Mouse (Mus musculus) liver, embryonic 14.5 days (tissue): Measurements from ENCODE around the gene Gm17018. TPM values are rescaled to one million over a fixed set of nuclear protein-coding genes. Genes with fewer than 3 reads are reported as not detected.

Experiments
- ATAC-seq: fragments of 200-750 bp; cut with Nextera tagmentation; 2 replicates; pipeline ENCODE4 v1.8.0; 2017; ENCODE audit warnings: moderate number of reproducible peaks, mild to moderate bottlenecking, moderate library complexity; ENCODE audit not compliant: insufficient read depth
- DNase-seq, 3 experiments: peaks; one replicate each; pipeline ENCODE4 v3.0.0-alpha.2; 2012 to 2013; ENCODE audit warnings: low read depth in 3 of 3, low spot score in 3 of 3
- H3K27ac ChIP-seq: fragments of 300-500 bp; sonication (generic); 2 replicates; pipeline ENCODE4 v1.5.1; 2014; ENCODE audit warnings: moderate library complexity, mild to moderate bottlenecking, control low read depth, inconsistent platforms
- H3K27me3 ChIP-seq: fragments of 300-500 bp; sonication (generic); 2 replicates; pipeline ENCODE4 v1.6.1; 2014; ENCODE audit warnings: mild to moderate bottlenecking, low read length, moderate library complexity; ENCODE audit not compliant: control insufficient read depth, insufficient read depth
- H3K36me3 ChIP-seq: fragments of 300-500 bp; sonication (generic); replicated peaks from 2 replicates; pipeline ENCODE4 v1.6.1; 2014; ENCODE audit warnings: low read depth; ENCODE audit not compliant: control insufficient read depth, insufficient read depth
- H3K4me1 ChIP-seq, 2 experiments: fragments of 200-500 bp in 1 of 2; fragments of 300-500 bp in 1 of 2; sonication (generic) in 1 of 2; replicated peaks; 2 replicates each; pipeline ENCODE4 v1.6.1; 2012 to 2014; ENCODE audit warnings: antibody characterized with exemption in 1 of 2, inconsistent platforms in 1 of 2, low read length in 1 of 2; ENCODE audit not compliant: control insufficient read depth in 2 of 2, insufficient read depth in 2 of 2
- H3K4me2 ChIP-seq: fragments of 300-500 bp; sonication (generic); 2 replicates; pipeline ENCODE4 v1.6.1; 2014; ENCODE audit warnings: low read depth, mild to moderate bottlenecking, control low read depth, moderate library complexity
- H3K4me3 ChIP-seq, 2 experiments: fragments of 200-500 bp in 1 of 2; fragments of 300-500 bp in 1 of 2; sonication (generic) in 1 of 2; 2 replicates each; pipeline ENCODE4 v1.5.1; 2012 to 2014; ENCODE audit warnings: low read depth in 2 of 2, low read length in 2 of 2, mild to moderate bottlenecking in 2 of 2, control low read depth in 1 of 2, inconsistent platforms in 1 of 2, moderate library complexity in 1 of 2; ENCODE audit not compliant: insufficient read depth in 1 of 2
- H3K9ac ChIP-seq: fragments of 300-500 bp; sonication (generic); replicated peaks from 2 replicates; pipeline ENCODE4 v1.6.1; 2014; ENCODE audit warnings: mild to moderate bottlenecking, control low read depth, moderate library complexity
- H3K9me3 ChIP-seq: fragments of 300-500 bp; sonication (generic); 2 replicates; pipeline ENCODE4 v1.6.1; 2016; ENCODE audit warnings: low read length, mixed read lengths; ENCODE audit not compliant: control insufficient read depth
- CTCF ChIP-seq: IDR thresholded peaks from 2 replicates; pipeline ENCODE4 v1.5.1; 2016; ENCODE audit warnings: antibody characterized with exemption, low read depth, control low read depth
- EP300 ChIP-seq: IDR thresholded peaks from 2 replicates; pipeline ENCODE4 v1.6.1; 2016; ENCODE audit warnings: antibody characterized with exemption, low read depth
- WGBS: fragments of 180-500 bp; shearing (Covaris S2); extraction: QIAGEN DNeasy Blood & Tissue Kit; methylation state at CpG from one replicate; pipeline ENCODE4 v1.1.7; 2014; ENCODE audit not compliant: insufficient replicate concordance; 5-methylcytosine and 5-hydroxymethylcytosine counted together
- polyA plus RNA-seq, 2 experiments: library from polyadenylated mRNA; depleted of rRNA in 1 of 2; stranded (reverse) in 1 of 2; unstranded in 1 of 2; fragments of >200 nt; fragmentation: Nextera tagmentation in 1 of 2; extraction: Ambion mirVana in 1 of 2; gene quantifications; 2 replicates each; pipeline versions ENCODE4 v1.2.1 to v1.2.3; 2012 to 2014

The Gm17018 gene
- polyA plus RNA-seq, 2 experiments, result 7.5 to 15.5 TPM

GRCm38 (mm10) chr19:45606701-45607100 lies 46.3 kb downstream of the Gm17018 start:
- no peak for DNase-seq
- peaks cover 13 to 28% of the 10 kb centered on the region in 2 experiments for H3K4me1 ChIP-seq
- WGBS, result 87% methylated on average over 4 of the region's 4 CpGs

GRCm38 (mm10) chr19:45607479-45607878 lies 47.1 kb downstream of the Gm17018 start:
- TF ChIP-seq CTCF (no peak), EP300 (no peak)
- H3K27ac ChIP-seq, result no peak overlapping the region
- H3K9ac ChIP-seq, result no peak overlapping the region
- H3K27me3 ChIP-seq, result no peaks in the 10 kb centered on the region
- H3K4me2 ChIP-seq, result no peak overlapping the region
- peaks cover 8 to 20% of the 10 kb centered on the region in 2 experiments for H3K4me1 ChIP-seq
- ATAC-seq (no peak), DNase-seq (no peak)
- no peaks in the 10 kb centered on the region for H3K9me3 ChIP-seq
- no peak overlapping the region for H3K4me3 ChIP-seq
- 80% methylated on average over 7 of the region's 7 CpGs for WGBS
- H3K36me3 ChIP-seq, result no peaks in the 10 kb centered on the region

More at GRCm38 (mm10) chr19:45606701-45607100, 46.3 kb downstream of the Gm17018 start:
- no peak for TF ChIP-seq CTCF
- Histone ChIP-seq H3K27ac (no peak overlapping the region), H3K9ac (no peak overlapping the region), H3K9me3 (no peaks in the 10 kb centered on the region), H3K36me3 (no peaks in the 10 kb centered on the region), H3K4me2 (no peak overlapping the region), H3K4me3 (no peak overlapping the region), H3K27me3 (no peaks in the 10 kb centered on the region)
- ATAC-seq, result no peak

DNA sequence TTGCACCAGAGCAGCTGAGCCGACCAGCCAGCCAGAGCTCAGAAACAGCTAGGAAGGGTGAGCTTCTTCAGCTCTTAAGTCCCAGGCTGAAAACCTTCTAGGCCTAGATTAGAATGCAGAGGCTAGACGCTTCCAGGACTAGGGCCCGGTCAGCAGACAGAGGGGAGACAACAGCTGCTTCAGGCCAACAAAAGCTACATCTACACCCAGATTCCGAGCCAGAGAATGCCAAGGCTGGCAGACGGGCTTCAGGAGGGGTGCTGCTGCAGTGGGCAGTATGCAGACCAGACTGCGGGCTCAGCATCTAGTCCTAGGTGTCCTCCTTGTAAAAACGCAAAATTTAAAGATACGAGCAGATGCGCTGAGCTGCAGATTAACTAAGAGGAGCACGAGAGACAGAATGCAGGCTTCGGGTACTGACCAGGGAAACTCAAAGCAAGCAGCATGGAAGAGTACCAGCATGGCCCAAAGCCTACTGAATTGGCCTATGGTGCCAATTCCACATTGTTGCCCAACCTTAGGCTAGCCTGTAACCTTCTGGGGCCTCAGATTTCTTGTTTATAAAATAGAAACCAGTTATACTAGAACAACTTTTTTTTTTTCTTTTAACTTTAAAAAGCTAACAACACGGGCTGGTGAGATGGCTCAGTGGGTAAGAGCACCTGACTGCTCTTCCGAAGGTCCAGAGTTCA lies 48.4 kb downstream of the Gm17018 start:
- ATAC-seq (no peak), DNase-seq (no peak)
- Histone ChIP-seq H3K4me1 (peaks cover 0 to 10% of the 10 kb centered on the region in 2 experiments; a peak in 2 of 4 replicates), H3K9ac (no peak overlapping the region), H3K36me3 (no peaks in the 10 kb centered on the region), H3K27me3 (no peaks in the 10 kb centered on the region), H3K4me2 (no peak overlapping the region), H3K27ac (no peak overlapping the region), H3K9me3 (no peaks in the 10 kb centered on the region), H3K4me3 (no peak overlapping the region)
- 82% methylated on average over 13 of the region's 13 CpGs for WGBS
- TF ChIP-seq EP300 (no peak), CTCF (no peak)

GRCm38 (mm10) chr19:45610823-45611222 lies 50.4 kb downstream of the Gm17018 start:
- Histone ChIP-seq H3K4me3 (no peak overlapping the region), H3K36me3 (no peaks in the 10 kb centered on the region), H3K4me1 (peaks cover 0 to 3% of the 10 kb centered on the region in 2 experiments; a peak in 3 of 4 replicates), H3K9me3 (no peaks in the 10 kb centered on the region), H3K4me2 (no peak overlapping the region), H3K9ac (no peak overlapping the region), H3K27me3 (no peaks in the 10 kb centered on the region), H3K27ac (no peak overlapping the region)
- TF ChIP-seq EP300 (no peak), CTCF (no peak)
- ATAC-seq (no peak), DNase-seq (no peak)
- WGBS, result 70% methylated on average over 5 of the region's 5 CpGs

DNA sequence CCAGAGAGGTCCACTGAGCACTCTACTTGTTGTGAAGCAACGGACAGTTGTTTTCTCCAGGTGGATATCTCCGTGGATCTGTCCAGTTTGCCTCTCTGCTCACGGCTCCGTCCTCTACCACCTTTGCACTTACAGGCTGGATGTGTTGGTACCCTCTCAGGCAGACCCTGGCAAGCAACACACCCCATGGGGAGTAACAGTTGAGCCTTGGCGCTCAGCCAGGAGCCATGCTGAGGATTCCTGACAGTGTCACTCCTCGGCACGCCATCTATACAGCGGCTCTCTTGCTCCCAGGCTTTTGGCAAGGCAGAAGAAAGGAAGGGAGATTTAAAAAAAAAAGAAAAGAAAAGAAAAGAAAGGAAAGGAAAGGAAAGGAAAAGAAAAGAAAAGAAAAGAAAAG lies 54.0 kb downstream of the Gm17018 start:
- H3K36me3 ChIP-seq, result no peaks in the 10 kb centered on the region
- no peak overlapping the region for H3K4me3 ChIP-seq
- TF ChIP-seq EP300, result no peak
- TF ChIP-seq CTCF, result no peak
- H3K4me2 ChIP-seq, result no peak overlapping the region
- no peak for DNase-seq
- no peak overlapping the region for H3K27ac ChIP-seq
- no peaks in the 10 kb centered on the region for H3K27me3 ChIP-seq
- no peaks in the 10 kb centered on the region for H3K9me3 ChIP-seq
- H3K4me1 ChIP-seq, result peaks cover 0 to 3% of the 10 kb centered on the region in 2 experiments; a peak in 3 of 4 replicates
- no peak for ATAC-seq
- H3K9ac ChIP-seq, result no peak overlapping the region
- 75% methylated on average over 8 of the region's 8 CpGs for WGBS
